Mouse (Mus musculus) lung, postnatal 10 days (tissue): ENCODE results near the gene Krtap15.

Experiments
- DNase-seq: peaks from one replicate; pipeline ENCODE4 v3.0.0; 2021

The Krtap15 gene

GRCm38 (mm10) chr16:88820066-88820465 lies at the start of gene Krtap15:
Gene Krtap15, plus strand, starts transcription at chr16:88820215.
- DNase-seq: no peak

GRCm38 (mm10) chr16:88774106-88774505 lies 45.9 kb upstream of the Krtap15 start, which contains the start of gene 2310057N15Rik:
Gene 2310057N15Rik, minus strand, starts transcription at chr16:88774206.
- no peak for DNase-seq

GRCm38 (mm10) chr16:88777596-88777995 lies 42.4 kb upstream of the Krtap15 start, which contains the start of gene Gm5965:
Gene Gm5965, plus strand, starts transcription at chr16:88777896.
- DNase-seq: no peak

GRCm38 (mm10) chr16:88786786-88787185 lies 33.2 kb upstream of the Krtap15 start:
- DNase-seq: no peak

GRCm38 (mm10) chr16:88811827-88812226 lies 8.2 kb upstream of the Krtap15 start, which contains the start of gene Gm20741:
Gene Gm20741, minus strand, starts transcription at chr16:88812220.
- DNase-seq: no peak

- peak; percentile 30 for DNase-seq
These were observed 3.7 kb downstream of the Krtap15 start for GRCm38 (mm10) chr16:88823736-88824135.

- DNase-seq: no peak
These were observed 6.2 kb downstream of the Krtap15 start, which contains the start of gene Krtap14 for GRCm38 (mm10) chr16:88826095-88826652. Gene Krtap14, minus strand, starts transcription at chr16:88826145.

GRCm38 (mm10) chr16:88826978-88827377 lies 7.0 kb downstream of the Krtap15 start:
- DNase-seq: no peak

GRCm38 (mm10) chr16:88847363-88847762 lies 27.3 kb downstream of the Krtap15 start:
- no peak for DNase-seq

- DNase-seq: no peak
These were observed 28.5 kb downstream of the Krtap15 start for GRCm38 (mm10) chr16:88848558-88848957.

GRCm38 (mm10) chr16:88851450-88851849 lies 31.4 kb downstream of the Krtap15 start:
- peak; percentile 7 for DNase-seq

GRCm38 (mm10) chr16:88864887-88865407 lies 44.9 kb downstream of the Krtap15 start:
- DNase-seq: no peak

GRCm38 (mm10) chr16:88869311-88869710 lies 49.3 kb downstream of the Krtap15 start, which contains the start of gene Krtap19-1:
Gene Krtap19-1, minus strand, starts transcription at chr16:88869411.
- DNase-seq: no peak

GRCm38 (mm10) chr16:88874169-88874568 lies 54.2 kb downstream of the Krtap15 start, which contains the start of gene Krtap19-2:
Gene Krtap19-2, minus strand, starts transcription at chr16:88874269.
- no peak for DNase-seq

GRCm38 (mm10) chr16:88877938-88878337 lies 57.9 kb downstream of the Krtap15 start, which contains the start of gene Krtap19-3:
Gene Krtap19-3, minus strand, starts transcription at chr16:88878038.
- no peak for DNase-seq
